Mouse (Mus musculus) brain, adult 2 months (tissue): ENCODE measurements around the gene Six5.

ENCODE experiments used
- DNase-seq: peaks from one replicate; pipeline ENCODE4 v3.0.0; 2011; ENCODE audit warnings: low read depth, low spot score

The Six5 gene

DNA sequence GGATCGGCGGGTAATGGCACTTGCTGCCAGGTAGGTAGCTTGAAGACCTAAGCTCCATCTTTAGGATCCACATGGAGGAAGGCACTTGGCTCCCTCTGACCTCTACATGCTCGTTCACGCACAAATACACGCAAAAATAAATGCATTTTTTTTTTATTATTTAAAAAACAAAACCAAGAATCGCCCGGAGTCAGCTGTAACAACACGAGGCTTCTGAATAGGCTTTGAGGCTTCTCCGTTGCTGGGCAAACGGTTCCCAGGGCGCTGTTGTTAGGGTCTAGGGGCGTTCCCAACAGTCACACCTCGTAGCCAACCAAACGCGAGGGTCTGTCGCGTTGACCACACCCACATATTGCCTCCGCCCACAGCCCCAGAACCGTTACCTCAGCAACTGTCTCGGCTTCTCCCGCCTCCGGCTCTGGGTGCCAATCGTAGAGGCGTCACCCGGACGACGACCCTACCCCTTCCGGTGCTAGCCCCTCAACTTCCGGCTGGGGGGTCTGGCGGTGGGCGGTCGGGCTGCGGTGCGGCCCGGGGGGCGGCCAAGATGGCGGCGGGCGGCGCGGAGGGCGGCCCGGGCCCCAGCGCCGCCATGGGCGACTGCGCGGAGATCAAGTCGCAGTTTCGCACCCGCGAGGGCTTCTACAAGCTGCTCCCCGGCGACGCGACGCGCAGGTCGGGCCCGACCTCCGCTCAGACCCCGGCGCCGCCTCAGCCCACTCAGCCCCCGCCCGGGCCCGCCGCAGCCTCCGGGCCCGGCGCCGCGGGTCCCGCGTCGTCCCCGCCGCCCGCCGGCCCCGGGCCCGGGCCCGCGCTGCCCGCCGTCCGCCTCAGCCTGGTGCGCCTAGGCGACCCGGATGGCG is 18.4 kb upstream of the Six5 start, which contains the start of gene Dmwd:
Gene Dmwd (plus strand): TSS at position 505 of the 863 bp plus-strand sequence.
- peak; percentile 99 for DNase-seq

DNA sequence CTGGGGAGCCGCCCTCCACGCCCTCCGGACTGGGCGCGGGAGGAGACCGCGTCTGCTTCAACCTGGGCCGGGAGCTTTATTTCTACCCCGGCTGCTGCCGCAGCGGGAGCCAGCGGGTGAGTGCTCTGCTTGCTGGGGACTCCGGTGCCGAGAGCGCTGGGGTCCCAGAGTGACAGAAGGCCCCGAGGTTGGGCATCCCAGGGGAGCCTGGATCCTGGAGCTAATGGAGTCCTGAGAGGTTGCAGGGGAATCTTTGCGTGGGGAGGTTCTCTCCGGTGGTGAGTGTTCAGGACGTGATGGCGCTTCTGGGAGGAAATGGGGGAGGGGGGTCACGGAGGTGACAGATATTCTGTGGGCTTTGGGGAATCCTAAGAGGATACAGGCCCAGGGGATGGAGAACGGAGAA is 17.8 kb upstream of the Six5 start:
- DNase-seq: no peak

DNA sequence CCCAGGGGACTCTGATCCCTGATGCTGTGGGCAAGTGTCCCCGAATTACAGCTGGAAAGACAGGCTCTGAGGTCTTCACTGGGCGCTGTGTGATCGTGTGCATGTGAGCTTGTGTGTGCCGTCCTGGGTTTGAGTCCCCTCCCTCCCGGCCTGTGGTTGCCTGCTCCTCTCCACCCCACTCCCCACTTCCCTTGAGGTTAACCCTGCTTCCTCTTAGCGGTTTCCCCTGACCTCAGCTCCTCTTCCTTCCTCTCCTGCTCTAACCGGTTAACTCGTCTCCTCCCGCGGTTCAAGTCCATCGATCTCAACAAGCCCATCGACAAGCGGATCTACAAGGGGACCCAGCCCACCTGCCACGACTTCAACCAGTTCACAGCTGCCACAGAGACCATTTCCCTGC is 16.6 kb upstream of the Six5 start:
- DNase-seq: no peak

DNA sequence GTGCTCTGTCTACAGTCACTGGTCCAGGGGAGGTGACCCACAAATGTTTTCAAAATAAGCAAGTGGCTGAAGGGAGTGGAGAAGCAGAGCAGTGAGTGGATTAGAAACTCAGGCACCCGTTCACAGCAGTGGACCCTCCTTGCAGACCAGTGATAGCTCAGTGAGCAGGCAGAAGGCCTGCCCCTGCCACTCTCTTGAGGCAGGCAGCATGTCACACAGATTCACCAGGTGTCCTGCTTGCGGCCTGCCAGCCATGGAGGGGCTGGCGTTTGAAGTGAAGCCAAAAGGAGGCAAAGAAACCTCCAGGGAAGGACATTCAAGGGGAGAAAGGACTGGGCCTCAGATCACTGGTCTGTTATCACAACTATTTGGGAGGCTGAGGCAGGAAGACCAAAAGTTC is 15.7 kb upstream of the Six5 start:
- DNase-seq: no peak

DNA sequence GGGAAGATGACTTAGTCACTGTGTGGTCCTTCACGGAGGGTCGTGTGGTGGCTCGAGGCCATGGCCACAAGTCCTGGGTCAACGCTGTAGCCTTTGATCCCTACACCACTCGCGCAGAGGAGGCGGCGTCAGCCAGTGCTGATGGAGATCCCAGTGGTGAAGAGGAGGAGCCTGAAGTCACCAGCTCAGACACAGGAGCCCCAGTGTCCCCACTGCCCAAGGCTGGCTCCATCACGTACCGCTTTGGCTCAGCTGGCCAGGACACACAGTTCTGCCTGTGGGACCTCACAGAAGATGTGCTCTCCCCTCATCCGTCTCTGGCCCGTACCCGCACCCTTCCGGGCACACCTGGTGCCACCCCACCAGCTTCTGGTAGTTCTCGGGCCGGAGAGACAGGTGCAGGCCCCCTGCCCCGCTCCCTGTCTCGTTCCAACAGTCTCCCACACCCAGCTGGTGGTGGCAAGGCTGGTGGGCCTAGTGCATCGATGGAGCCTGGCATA is 13.9 kb upstream of the Six5 start:
- DNase-seq: peak; percentile 73

DNA sequence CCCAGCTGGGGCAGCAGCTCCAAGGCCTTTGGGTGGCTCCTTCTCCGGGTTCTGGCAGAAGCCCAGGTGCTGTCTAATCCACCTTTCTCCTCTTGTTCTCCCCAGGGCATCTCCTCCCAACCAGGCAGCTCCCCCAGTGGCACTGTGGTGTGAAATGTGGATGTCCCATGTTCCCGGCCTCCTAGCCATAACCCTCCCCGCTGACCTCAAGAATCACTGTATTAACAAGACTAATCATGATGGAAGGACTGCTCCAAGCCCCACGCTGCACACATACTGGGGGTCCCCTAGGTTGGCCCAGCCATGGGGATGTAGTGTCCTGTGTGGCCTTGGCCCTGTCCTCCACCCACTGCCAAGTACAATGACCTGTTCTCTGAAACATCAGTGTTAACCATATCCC is 12.2 kb upstream of the Six5 start:
- DNase-seq: no peak

DNA sequence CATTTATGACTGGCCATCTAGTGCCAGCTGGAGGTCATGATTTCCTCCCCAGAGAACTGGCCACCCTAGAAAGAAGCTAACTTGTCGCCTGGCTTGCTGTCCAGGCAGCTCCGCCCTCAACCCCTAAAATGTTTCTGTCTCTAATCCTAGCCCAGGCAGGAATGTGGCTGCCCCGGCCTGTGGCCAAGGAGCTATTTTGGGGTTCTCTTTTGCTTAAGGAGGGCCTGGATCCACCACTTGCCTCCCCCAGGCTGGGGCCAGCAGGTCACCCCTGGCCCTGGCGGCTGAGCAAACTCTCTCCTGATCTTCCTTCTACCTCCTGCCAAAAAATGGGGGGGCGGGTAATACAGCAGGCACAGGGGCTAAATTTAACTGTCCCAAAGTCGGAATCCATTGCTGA is 11.3 kb upstream of the Six5 start:
- DNase-seq: no peak

DNA sequence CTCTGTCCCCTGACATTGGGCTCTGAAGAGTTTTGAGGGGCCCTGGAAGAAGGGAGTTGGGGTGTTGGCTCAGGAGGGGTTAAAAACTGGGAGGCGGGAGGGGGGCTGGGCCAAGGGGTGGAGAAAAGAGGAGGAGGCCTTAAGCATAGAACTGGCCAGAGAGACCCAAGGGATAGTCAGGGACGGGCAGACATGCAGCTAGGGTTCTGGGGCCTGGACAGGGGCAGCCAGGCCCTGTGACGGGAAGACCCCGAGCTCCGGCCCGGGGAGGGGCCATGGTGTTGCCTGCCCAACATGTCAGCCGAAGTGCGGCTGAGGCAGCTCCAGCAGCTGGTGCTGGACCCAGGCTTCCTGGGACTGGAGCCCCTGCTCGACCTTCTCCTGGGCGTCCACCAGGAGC is 10.7 kb upstream of the Six5 start, which contains the start of gene Dmpk:
Gene Dmpk (plus strand): TSS at position 149 of the 400 bp plus-strand sequence.
- DNase-seq: no peak

DNA sequence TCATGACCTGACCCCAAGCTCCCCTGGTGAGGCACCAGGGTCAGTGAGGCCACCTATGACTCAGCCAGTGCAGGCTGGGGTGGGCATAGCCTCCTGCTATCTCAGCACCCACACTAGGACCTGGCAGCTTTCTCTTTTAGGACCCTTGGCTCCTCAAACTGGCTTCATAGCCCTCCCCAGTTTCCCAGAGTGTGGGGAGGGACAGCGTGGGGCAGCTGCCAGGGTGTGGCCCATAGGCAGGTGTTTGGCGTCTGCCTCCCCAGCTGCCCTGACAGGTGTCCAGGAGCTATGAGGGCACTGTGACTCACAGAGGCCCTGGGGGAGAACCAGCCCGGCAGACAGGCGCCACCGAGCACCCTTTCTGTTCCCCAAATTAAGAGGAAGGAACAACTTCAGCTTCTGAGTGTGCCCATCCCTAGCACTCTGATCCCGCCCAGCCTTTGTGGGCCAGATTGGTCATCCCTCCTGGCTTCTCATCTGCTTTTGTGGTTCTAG is 10.1 kb upstream of the Six5 start:
- DNase-seq: no peak

DNA sequence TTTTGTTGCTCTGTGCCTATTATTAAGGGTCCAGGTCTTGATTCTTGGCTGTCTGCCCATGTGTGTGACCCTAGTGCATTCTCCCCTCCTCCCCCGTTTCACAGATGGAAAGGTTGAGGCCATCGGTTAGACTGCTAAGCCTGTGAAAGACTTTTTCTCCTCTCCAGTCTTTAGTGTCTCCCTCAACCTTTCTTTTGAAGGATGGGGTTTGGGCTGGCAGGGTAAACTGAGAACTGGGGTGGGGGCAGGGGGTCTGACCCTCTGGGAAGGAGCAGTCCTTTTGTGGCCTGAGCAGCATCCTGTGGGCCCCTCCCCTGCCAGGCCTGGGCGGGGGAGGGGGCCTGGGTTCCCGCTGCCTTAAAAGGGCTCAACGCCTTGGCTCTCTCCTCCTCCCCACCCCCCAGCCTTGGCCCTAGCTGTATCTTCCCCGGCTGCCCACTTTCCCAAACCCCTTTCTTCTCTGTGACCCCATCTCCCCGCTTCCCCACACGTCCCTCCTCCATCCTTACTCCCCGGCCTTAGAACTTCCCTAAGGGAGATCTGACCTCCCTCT is 9.4 kb upstream of the Six5 start:
- DNase-seq: no peak

DNA sequence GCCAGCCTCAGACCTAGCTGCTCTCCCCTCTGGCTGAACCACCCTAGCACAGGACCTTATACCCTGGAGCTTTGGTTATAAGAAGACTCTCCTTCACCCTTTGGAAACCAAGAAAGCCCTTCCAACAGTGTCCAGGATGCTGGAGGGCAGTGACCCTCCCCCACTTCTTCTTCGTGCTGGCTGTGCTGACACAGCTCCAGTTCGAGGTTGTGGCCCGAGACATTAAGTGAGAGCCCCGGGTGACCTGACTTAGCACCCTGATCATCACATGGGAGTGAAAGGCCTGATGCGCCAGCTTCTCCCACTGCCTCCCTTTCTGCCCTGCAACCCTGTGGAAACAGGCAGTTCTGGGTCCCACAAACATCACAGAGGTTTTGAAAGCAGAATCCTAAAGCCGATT is 8.9 kb upstream of the Six5 start:
- DNase-seq: no peak

DNA sequence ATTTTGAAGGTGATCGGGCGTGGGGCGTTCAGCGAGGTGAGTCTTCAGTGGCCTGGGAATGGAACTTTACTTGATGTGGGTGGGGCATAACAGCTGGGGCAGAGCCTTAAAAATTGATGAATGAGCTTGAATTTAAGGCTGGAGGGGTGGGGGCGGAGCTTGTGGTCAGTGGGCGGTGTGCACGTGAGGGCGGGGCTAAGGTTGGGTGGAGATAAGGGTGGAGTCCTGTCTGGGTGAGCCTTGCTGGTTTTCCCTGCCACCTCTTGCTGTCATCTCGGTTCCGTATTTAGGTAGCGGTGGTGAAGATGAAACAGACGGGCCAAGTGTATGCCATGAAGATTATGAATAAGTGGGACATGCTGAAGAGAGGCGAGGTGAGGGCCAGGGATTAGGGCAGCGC is 8.4 kb upstream of the Six5 start:
- peak; percentile 31 for DNase-seq

DNA sequence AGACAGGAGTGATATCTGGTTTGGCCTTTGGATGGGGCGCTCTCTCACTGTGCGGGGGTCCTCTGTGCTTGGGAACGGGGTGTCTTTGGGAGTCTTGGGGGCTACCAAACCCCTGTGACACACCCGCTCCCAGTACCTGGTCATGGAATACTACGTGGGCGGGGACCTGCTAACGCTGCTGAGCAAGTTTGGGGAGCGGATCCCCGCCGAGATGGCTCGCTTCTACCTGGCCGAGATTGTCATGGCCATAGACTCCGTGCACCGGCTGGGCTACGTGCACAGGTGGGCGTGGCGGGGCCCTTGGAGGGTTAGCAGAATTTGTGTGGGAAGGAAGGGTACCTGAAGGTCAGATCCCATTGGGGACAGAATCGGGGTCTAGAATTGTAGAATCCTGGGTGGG is 7.6 kb upstream of the Six5 start:
- DNase-seq: no peak

DNA sequence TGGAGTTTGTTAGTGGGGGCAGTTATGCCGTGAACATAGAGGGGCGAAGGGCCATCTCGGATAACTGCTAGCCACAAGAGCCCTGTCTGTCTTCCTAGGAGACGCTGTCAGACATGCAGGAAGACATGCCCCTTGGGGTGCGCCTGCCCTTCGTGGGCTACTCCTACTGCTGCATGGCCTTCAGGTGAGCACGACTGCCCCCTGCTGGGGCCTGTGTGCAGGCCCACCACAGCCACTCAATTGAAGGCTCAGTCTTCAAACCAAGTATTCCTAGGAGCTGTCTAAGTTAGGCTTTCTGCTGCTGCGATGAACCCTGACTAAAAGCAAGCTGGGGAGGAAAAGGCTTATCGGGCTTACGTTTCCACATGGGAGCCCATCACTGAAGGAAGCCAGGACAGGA is 5.6 kb upstream of the Six5 start:
- peak; percentile 70 for DNase-seq

DNA sequence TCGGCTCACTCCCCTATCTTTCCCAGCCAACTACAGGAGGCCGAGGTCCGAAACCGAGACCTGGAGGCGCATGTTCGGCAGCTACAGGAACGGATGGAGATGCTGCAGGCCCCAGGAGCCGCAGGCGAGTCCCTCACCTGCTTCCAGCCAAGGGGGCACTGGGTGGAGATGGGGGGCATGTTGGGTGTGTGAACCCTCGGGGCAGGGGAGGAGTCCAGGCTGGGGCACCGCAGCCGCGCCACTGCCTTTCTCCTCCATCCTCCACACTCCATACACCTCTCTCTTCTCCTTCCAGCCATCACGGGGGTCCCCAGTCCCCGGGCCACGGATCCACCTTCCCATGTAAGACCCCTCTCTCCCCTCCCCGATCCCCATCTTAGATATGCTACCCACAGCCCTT is 2.5 kb upstream of the Six5 start:
- no peak for DNase-seq

DNA sequence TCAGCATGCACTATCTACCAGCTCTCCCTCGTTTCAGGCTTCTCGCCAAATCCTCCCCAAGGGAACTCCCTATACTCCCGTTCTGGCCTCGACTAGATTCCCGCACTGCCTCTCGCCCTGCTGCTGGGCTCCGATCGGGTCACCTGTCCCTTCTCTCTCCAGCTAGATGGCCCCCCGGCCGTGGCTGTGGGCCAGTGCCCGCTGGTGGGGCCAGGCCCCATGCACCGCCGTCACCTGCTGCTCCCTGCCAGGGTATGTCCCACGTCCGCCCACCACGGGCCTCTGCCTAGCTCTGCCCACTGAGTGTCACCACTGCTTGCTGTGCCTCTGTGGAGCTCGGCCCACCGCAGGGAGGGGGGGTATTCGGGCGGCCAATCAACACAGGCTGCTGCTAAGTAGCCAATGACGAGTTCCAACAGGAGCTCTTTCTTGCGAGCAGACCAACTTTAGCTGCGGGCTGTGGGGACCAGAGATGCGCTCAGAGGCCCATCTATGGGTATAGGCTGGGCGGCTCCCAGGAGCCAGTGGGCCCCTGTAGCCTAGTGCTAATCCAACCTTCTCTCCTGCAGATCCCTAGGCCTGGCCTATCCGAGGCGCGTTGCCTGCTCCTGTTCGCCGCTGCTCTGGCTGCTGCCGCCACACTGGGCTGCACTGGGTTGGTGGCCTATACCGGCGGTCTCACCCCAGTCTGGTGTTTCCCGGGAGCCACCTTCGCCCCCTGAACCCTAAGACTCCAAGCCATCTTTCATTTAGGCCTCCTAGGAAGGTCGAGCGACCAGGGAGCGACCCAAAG is 1.8 kb upstream of the Six5 start:
- DNase-seq: no peak

DNA sequence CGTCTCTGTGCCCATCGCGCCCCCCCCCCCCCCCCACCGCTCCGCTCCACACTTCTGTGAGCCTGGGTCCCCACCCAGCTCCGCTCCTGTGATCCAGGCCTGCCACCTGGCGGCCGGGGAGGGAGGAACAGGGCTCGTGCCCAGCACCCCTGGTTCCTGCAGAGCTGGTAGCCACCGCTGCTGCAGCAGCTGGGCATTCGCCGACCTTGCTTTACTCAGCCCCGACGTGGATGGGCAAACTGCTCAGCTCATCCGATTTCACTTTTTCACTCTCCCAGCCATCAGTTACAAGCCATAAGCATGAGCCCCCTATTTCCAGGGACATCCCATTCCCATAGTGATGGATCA is 1.2 kb upstream of the Six5 start:
- peak; percentile 67 for DNase-seq

DNA sequence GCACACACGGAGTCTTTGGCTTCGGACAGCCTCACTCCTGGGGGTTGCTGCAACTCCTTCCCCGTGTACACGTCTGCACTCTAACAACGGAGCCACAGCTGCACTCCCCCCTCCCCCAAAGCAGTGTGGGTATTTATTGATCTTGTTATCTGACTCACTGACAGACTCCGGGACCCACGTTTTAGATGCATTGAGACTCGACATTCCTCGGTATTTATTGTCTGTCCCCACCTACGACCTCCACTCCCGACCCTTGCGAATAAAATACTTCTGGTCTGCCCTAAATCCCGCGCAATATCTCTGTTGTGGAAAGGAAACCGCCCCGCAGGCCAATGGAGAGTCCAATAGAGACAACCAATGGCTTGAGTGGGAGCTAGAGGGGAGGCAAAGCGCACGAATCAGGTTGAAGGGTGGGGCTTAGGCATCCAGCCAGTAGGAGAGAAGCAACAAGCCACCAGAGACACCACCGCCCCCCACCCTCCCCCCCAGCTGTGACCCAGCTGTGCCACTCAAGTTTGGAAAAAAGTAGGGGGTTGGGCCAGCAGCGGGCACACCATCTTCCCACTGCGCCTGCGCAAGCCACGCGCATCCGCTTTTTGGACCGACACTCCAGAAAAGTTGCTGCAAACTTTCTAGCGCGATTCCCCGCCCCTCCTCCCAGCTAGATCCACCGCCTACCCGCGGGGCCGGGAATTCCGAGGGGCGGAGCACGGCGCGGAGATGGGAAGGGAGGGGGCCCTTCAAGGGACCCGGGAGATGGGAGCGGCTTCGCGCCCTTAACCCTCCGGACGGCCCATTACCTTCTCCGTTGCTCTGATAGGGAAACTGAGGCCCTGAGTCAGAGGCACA is 633 bp upstream of the Six5 start:
- DNase-seq: peak; percentile 90

DNA sequence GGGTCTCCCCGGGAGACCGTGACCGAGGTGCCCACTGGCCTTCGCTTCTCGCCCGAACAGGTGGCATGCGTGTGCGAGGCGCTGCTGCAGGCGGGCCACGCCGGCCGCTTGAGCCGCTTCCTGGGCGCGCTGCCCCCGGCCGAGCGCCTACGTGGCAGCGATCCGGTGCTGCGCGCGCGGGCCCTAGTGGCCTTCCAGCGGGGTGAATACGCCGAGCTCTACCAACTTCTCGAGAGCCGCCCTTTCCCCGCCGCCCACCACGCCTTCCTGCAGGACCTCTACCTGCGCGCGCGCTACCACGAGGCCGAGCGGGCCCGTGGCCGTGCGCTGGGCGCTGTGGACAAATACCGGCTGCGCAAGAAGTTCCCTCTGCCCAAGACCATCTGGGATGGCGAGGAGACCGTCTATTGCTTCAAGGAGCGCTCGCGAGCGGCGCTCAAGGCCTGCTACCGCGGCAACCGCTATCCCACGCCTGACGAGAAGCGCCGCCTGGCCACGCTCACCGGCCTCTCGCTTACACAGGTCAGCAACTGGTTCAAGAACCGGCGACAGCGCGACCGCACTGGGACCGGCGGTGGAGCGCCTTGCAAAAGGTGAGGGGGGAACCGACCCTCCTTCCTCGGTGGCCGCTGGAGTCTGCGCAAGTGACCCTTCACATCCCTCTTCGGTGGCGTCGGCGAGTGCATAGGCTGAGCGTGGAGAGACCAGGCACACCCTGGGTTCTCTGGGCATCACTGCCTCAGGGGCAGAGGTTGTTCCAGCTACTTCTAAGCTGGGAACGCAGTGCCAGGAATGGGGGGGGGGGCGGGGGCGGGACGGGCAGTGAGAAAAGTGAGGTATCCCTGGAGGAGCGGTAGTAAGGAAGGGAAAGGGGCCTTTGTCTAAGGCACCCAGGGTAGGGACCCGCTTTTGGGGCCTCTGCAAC is 694 bp downstream of the Six5 start:
- DNase-seq: peak; percentile 44

DNA sequence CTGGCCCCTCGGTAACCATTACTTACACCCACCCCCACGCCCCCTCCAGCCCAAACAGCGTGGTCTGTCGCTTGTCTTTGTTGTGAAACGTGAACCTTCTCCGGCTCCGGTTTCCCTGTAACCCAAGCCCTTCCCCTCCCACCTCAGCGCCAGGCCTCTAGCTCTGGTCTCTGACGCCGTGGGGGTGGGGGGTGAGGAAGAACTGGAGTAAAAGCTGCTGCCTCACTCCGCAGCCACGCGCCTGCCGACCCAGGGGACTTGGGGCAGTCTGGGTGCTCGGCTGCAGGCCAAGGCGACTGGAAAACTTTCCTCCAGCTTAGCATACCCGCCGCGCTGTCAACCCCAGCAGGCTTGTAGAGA is 1.3 kb downstream of the Six5 start:
- no peak for DNase-seq
